Mouse (Mus musculus) embryonic facial prominence, embryonic 11.5 days (tissue): ENCODE data around the gene Prkag1. TPM values are rescaled to one million over a fixed set of nuclear protein-coding genes. Genes with fewer than 3 reads are reported as not detected.

Source experiments
- ATAC-seq: fragments of 200-750 bp; cut with Nextera tagmentation; replicated peaks from 2 replicates; pipeline ENCODE4 v1.8.0; 2017; ENCODE audit warnings: low read depth; ENCODE audit not compliant: insufficient number of reproducible peaks, low FRiP score, low TSS enrichment
- DNase-seq: peaks from one replicate; pipeline ENCODE4 v3.0.0-alpha.2; 2015; ENCODE audit warnings: low spot score
- H3K27ac ChIP-seq: fragments of 300-500 bp; sonication (generic); replicated peaks from 2 replicates; pipeline ENCODE4 v1.5.1; 2014; ENCODE audit warnings: mild to moderate bottlenecking, low read depth, low read length, control low read depth
- H3K27me3 ChIP-seq: fragments of 300-500 bp; sonication (generic); 2 replicates; pipeline ENCODE4 v1.6.1; 2014; ENCODE audit warnings: mild to moderate bottlenecking, low read length, moderate library complexity, mixed read lengths; ENCODE audit not compliant: control insufficient read depth, insufficient read depth
- H3K36me3 ChIP-seq: fragments of 300-500 bp; sonication (generic); replicated peaks from 2 replicates; pipeline ENCODE4 v1.6.1; 2014; ENCODE audit warnings: low read depth, mild to moderate bottlenecking, low read length, moderate library complexity, mixed read lengths; ENCODE audit not compliant: control insufficient read depth, insufficient read depth
- H3K4me1 ChIP-seq: fragments of 300-500 bp; sonication (generic); 2 replicates; pipeline ENCODE4 v1.6.1; 2014; ENCODE audit warnings: low read length, mixed read lengths; ENCODE audit not compliant: control insufficient read depth, insufficient read depth
- H3K4me2 ChIP-seq: fragments of 300-500 bp; sonication (generic); 2 replicates; pipeline ENCODE4 v1.6.1; 2014; ENCODE audit warnings: low read depth, mild to moderate bottlenecking, control low read depth, low read length, moderate library complexity
- H3K4me3 ChIP-seq: fragments of 300-500 bp; sonication (generic); 2 replicates; pipeline ENCODE4 v1.5.1; 2014; ENCODE audit warnings: low read depth, low read length, control low read depth
- H3K9ac ChIP-seq: fragments of 300-500 bp; sonication (generic); replicated peaks from 2 replicates; pipeline ENCODE4 v1.6.1; 2014; ENCODE audit warnings: mild to moderate bottlenecking, control low read depth, low read length
- H3K9me3 ChIP-seq: fragments of 300-500 bp; sonication (generic); replicated peaks from 2 replicates; pipeline ENCODE4 v1.6.1; 2016; ENCODE audit warnings: mild to moderate bottlenecking, low read length, inconsistent platforms, mixed read lengths; ENCODE audit not compliant: control insufficient read depth
- WGBS: fragments of 180-500 bp; shearing (Covaris S2); extraction: QIAGEN DNeasy Blood & Tissue Kit; methylation state at CpG from one replicate; pipeline ENCODE4 v1.1.7; 2014; 5-methylcytosine and 5-hydroxymethylcytosine counted together
- polyA plus RNA-seq: library from polyadenylated mRNA; unstranded; fragments of >200 nt; fragmentation: Nextera tagmentation; extraction: Ambion mirVana; gene quantifications from 2 replicates; pipeline ENCODE4 v1.2.1, GENCODE M21; 2014

Prkag1 gene
- polyA plus RNA-seq, 1 experiment from 2014 or later: 69.8 TPM

DNA sequence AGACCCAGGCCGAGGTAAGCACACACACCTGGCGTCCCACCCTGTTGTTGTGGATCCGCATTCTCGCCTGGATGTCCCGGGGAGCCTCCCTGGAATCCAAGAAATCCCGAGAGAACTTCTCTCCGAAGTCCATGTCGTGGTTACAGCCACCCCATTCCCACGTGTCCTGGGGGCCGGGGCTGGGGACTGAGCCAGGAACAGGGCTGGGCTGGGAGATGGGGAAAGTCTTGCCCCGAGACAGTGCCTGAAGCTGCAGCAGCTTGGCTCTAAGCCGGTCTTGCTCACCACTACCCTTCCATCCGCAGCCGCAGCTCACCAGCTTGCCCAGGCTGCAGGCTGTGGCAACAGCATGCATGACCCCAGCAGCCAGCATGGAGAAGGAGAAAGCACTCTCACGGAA, 57.2 kb downstream of the Prkag1 start:
- H3K4me2 ChIP-seq: no peak overlapping the region
- no peak overlapping the region for H3K27ac ChIP-seq
- peaks cover 18% of the 10 kb centered on the region for H3K4me1 ChIP-seq
- no peaks in the 10 kb centered on the region for H3K9me3 ChIP-seq
- H3K4me3 ChIP-seq: no peak overlapping the region
- peaks cover 83% of the 10 kb centered on the region for H3K27me3 ChIP-seq
- no peak for ATAC-seq
- H3K36me3 ChIP-seq: no peaks in the 10 kb centered on the region
- no peak for DNase-seq
- 6% methylated on average over 15 of the region's 15 CpGs for WGBS
- no peak overlapping the region for H3K9ac ChIP-seq

GRCm38 (mm10) chr15:98772511-98773211, 58.7 kb downstream of the Prkag1 start:
- 2% methylated on average over 36 of the region's 36 CpGs for WGBS
- H3K36me3 ChIP-seq: no peaks in the 10 kb centered on the region
- H3K4me2 ChIP-seq: peak overlapping the region; percentile 42
- H3K4me3 ChIP-seq: peak overlapping the region; percentile 26
- H3K4me1 ChIP-seq: peaks cover 14% of the 10 kb centered on the region
- DNase-seq: peak; percentile 42
- peak overlapping the region; percentile 37 for H3K9ac ChIP-seq
- H3K27me3 ChIP-seq: peaks cover 69% of the 10 kb centered on the region
- no peaks in the 10 kb centered on the region for H3K9me3 ChIP-seq
- no peak for ATAC-seq
- no peak overlapping the region for H3K27ac ChIP-seq

DNA sequence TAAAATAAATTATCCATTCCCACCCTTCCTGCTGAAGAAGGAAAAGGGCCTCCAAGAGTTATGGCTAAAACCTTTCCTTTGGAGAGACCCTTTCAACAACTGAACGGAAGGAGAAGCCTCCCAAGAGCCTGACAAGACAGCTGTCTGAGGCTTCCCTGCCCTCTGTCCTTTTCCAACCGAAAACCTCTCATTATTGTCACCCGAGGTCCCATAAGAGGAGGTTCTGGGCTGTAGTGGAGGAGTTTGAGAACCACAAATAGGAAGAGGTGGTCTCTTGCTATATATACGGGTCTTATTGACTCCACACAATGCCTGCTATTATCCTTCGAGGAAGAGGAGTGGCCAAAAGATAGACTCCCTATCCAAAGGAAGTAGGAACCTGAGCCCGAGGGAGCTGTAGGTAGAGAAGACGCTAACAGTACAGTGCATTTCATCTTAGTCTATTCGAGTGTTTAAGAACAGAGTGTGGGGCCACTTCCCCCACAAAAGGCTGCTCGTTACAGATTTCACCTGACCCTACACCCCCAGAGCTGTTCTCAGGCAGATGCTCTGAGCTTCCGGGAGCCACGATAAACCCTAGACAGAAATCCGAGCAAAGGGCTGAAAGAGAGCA, 59.4 kb downstream of the Prkag1 start:
- peaks cover 61% of the 10 kb centered on the region for H3K27me3 ChIP-seq
- H3K4me3 ChIP-seq: peak overlapping the region; percentile 26
- DNase-seq (no peak), ATAC-seq (no peak)
- peaks cover 10% of the 10 kb centered on the region for H3K4me1 ChIP-seq
- WGBS: 4% methylated on average over 12 of the region's 12 CpGs
- H3K36me3 ChIP-seq: no peaks in the 10 kb centered on the region
- no peak overlapping the region for H3K9ac ChIP-seq
- H3K9me3 ChIP-seq: no peaks in the 10 kb centered on the region
- H3K27ac ChIP-seq: no peak overlapping the region
- no peak overlapping the region; the same call in 1 of the 2 replicates for H3K4me2 ChIP-seq

GRCm38 (mm10) chr15:98768259-98768658, 63.1 kb downstream of the Prkag1 start:
- Histone ChIP-seq H3K4me2 (no peak overlapping the region), H3K9me3 (no peaks in the 10 kb centered on the region), H3K4me3 (no peak overlapping the region), H3K36me3 (no peaks in the 10 kb centered on the region), H3K27me3 (peaks cover 25% of the 10 kb centered on the region), H3K9ac (no peak overlapping the region), H3K4me1 (peaks cover 7% of the 10 kb centered on the region), H3K27ac (no peak overlapping the region)
- 29% methylated on average over 5 of the region's 5 CpGs for WGBS
- DNase-seq: no peak
- ATAC-seq: no peak

DNA sequence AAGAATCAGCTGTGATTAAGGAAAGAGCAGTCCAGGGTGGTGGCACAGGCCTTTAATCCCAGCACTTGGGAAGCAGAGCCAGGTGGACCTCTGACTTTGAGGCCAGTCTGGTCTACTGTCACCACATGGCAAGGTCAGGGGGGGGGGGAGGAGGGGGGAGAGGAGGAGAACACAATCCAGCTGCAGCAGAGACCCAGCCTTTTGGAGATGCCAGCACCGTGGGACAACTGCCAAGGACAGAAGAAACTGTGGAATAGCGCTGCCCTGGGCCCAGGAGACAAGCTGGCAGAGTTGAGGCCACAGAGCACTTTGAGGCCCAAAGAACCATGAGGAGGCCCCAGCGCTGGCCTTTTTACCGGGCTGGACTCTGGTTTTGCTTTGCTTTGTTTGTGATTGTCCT, 65.4 kb downstream of the Prkag1 start:
- H3K9me3 ChIP-seq: no peaks in the 10 kb centered on the region
- DNase-seq: no peak
- no peaks in the 10 kb centered on the region; the same call in 1 of the 2 replicates for H3K36me3 ChIP-seq
- H3K27me3 ChIP-seq: peaks cover 2% of the 10 kb centered on the region
- whole genome bisulfite sequencing: 70% methylated on average over 4 of the region's 4 CpGs
- H3K9ac ChIP-seq: no peak overlapping the region
- no peak overlapping the region for H3K4me2 ChIP-seq
- no peak for ATAC-seq
- H3K27ac ChIP-seq: no peak overlapping the region
- no peak overlapping the region for H3K4me3 ChIP-seq
- H3K4me1 ChIP-seq: peaks cover 2% of the 10 kb centered on the region; the same call in 1 of the 2 replicates

Other genes starting within 250 kb of the Prkag1 start
- gene Adcy6, start 221.4 kb downstream of the Prkag1 start, polyA plus RNA-seq: 8.4 and 10.4 TPM in 2 replicates
- gene Cacnb3, start 200.7 kb downstream of the Prkag1 start, polyA plus RNA-seq: 32.3 and 33.4 TPM in 2 replicates
- gene Ddx23, start 168.6 kb downstream of the Prkag1 start, polyA plus RNA-seq: 20.8 and 22.0 TPM in 2 replicates
- gene Rnd1, start 154.1 kb downstream of the Prkag1 start, polyA plus RNA-seq: 0.63 and 0.92 TPM in 2 replicates
- gene Ccdc65, start 123.3 kb downstream of the Prkag1 start, polyA plus RNA-seq: 1.3 TPM in 2 replicates
- 18.9 and 21.0 TPM in 2 replicates for gene Fkbp11, start 103.3 kb downstream of the Prkag1 start, polyA plus RNA-seq
- 24.5 and 28.7 TPM in 2 replicates for gene Arf3, start 68.3 kb downstream of the Prkag1 start, polyA plus RNA-seq
- 1.6 and 2.3 TPM in 2 replicates for gene Wnt10b, start 53.4 kb downstream of the Prkag1 start, polyA plus RNA-seq
- gene Wnt1, start 41.7 kb downstream of the Prkag1 start, polyA plus RNA-seq: 0.28 and 0.33 TPM in 2 replicates
- gene Ddn, start 22.0 kb downstream of the Prkag1 start, polyA plus RNA-seq: 0.26 and 0.27 TPM in 2 replicates
- gene Kmt2d, start 39.7 kb upstream of the Prkag1 start, polyA plus RNA-seq: 11.6 and 12.0 TPM in 2 replicates
- 16.7 and 17.0 TPM in 2 replicates for gene Rhebl1, start 63.0 kb upstream of the Prkag1 start, polyA plus RNA-seq
- 0.76 and 1.3 TPM in 2 replicates for gene Dhh, start 67.0 kb upstream of the Prkag1 start, polyA plus RNA-seq
- 3.9 and 7.1 TPM in 2 replicates for gene Lmbr1l, start 86.7 kb upstream of the Prkag1 start, polyA plus RNA-seq
- gene Tuba1b, start 103.0 kb upstream of the Prkag1 start, polyA plus RNA-seq: 2,291 and 2,381 TPM in 2 replicates
- not detected in 2 replicates for gene Gm49450, start 122.0 kb upstream of the Prkag1 start, polyA plus RNA-seq
- 3,177 and 3,658 TPM in 2 replicates for gene Tuba1a, start 122.2 kb upstream of the Prkag1 start, polyA plus RNA-seq
- 132 and 138 TPM in 2 replicates for gene Tuba1c, start 198.4 kb upstream of the Prkag1 start, polyA plus RNA-seq
- gene Prph, start 223.7 kb upstream of the Prkag1 start, polyA plus RNA-seq: 17.1 and 20.6 TPM in 2 replicates
- gene Troap, start 243.1 kb upstream of the Prkag1 start, polyA plus RNA-seq: 20.6 and 23.8 TPM in 2 replicates